Mouse (Mus musculus) limb, embryonic 14.5 days (tissue): ENCODE results near the gene Zic5. TPM values are rescaled to one million over a fixed set of nuclear protein-coding genes. Genes with fewer than 3 reads are reported as not detected.
A peak's percentile ranks its signal among the peaks of the same experiment; 100 is the strongest.

ENCODE experiments used
- ATAC-seq: fragments of 200-750 bp; cut with Nextera tagmentation; 2 replicates; pipeline ENCODE4 v1.8.0; 2017; ENCODE audit warnings: low read depth, moderate number of reproducible peaks, moderate TSS enrichment; ENCODE audit not compliant: low FRiP score
- DNase-seq: peaks from one replicate; pipeline ENCODE4 v3.0.0-alpha.2; 2015; ENCODE audit warnings: low spot score
- H3K27ac ChIP-seq: fragments of 300-500 bp; sonication (generic); replicated peaks from 2 replicates; pipeline ENCODE4 v1.5.1; 2014; ENCODE audit warnings: low read depth, mild to moderate bottlenecking, low read length, moderate library complexity, mixed read lengths
- H3K27me3 ChIP-seq: fragments of 300-500 bp; sonication (generic); 2 replicates; pipeline ENCODE4 v1.6.1; 2014; ENCODE audit warnings: low read length, mixed read lengths; ENCODE audit not compliant: control insufficient read depth, insufficient read depth
- H3K36me3 ChIP-seq: fragments of 300-500 bp; sonication (generic); 2 replicates; pipeline ENCODE4 v1.6.1; 2014; ENCODE audit warnings: mild to moderate bottlenecking, low read length, moderate library complexity, mixed read lengths; ENCODE audit not compliant: control insufficient read depth, insufficient read depth
- H3K4me1 ChIP-seq: fragments of 300-500 bp; sonication (generic); 2 replicates; pipeline ENCODE4 v1.6.1; 2014; ENCODE audit warnings: antibody characterized with exemption, low read length, mixed read lengths; ENCODE audit not compliant: control insufficient read depth, insufficient read depth
- H3K4me2 ChIP-seq: fragments of 300-500 bp; sonication (generic); replicated peaks from 2 replicates; pipeline ENCODE4 v1.6.1; 2014; ENCODE audit warnings: low read depth, mild to moderate bottlenecking, low read length, moderate library complexity; ENCODE audit not compliant: severe bottlenecking
- H3K4me3 ChIP-seq: fragments of 300-500 bp; sonication (generic); replicated peaks from 2 replicates; pipeline ENCODE4 v1.5.1; 2014; ENCODE audit warnings: low read length
- H3K9ac ChIP-seq: fragments of 300-500 bp; sonication (generic); 2 replicates; pipeline ENCODE4 v1.6.1; 2014; ENCODE audit warnings: mild to moderate bottlenecking, low read depth, low read length, moderate library complexity; ENCODE audit not compliant: severe bottlenecking
- H3K9me3 ChIP-seq: fragments of 300-500 bp; sonication (generic); 2 replicates; pipeline ENCODE4 v1.6.1; 2016; ENCODE audit warnings: low read length; ENCODE audit not compliant: control insufficient read depth
- POLR2A ChIP-seq: fragments of 200-500 bp; IDR thresholded peaks from 2 replicates; pipeline ENCODE4 v1.8.0; 2012; ENCODE audit warnings: inconsistent platforms, mild to moderate bottlenecking, moderate library complexity, borderline replicate concordance; ENCODE audit not compliant: insufficient read depth, insufficient read length; ENCODE audit errors: extremely low read depth
- WGBS: fragments of 180-500 bp; shearing (Covaris S2); extraction: QIAGEN DNeasy Blood & Tissue Kit; methylation state at CpG from one replicate; pipeline ENCODE4 v1.1.7; 2014; 5-methylcytosine and 5-hydroxymethylcytosine counted together
- polyA plus RNA-seq, 2 experiments: library from polyadenylated mRNA; depleted of rRNA in 1 of 2; stranded (reverse) in 1 of 2; unstranded in 1 of 2; fragments of >200 nt; fragmentation: Nextera tagmentation in 1 of 2; extraction: Ambion mirVana in 1 of 2; gene quantifications; 2 replicates each; pipeline versions ENCODE4 v1.2.1 to v1.2.3; 2012 to 2014

Gene Zic5
- polyA plus RNA-seq, 2 experiments: 0.47 to 0.94 TPM

DNA sequence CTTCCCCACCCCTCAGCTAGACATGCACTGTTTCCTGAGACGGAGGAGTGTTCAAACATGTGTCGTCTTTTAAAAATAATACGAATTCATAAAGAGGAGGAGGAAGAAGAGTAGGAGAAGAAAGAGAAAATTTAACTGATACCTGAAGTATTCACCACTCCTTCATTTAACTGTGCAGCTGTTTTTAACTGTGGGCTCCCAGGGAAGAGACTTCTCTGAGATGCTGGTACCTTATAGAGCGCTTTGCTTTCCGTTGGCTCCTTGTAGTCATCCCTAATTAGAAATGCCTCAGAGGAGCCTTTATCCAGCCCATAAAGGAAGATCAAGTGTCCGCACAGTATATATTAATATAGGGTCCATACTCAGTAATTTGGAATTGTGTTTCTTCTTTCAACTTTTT is 26.0 kb upstream of the Zic5 start:
- Histone ChIP-seq H3K4me2 (no peak overlapping the region), H3K27me3 (peaks cover 47% of the 10 kb centered on the region), H3K4me3 (no peak overlapping the region), H3K9ac (no peak overlapping the region), H3K36me3 (no peaks in the 10 kb centered on the region), H3K9me3 (no peaks in the 10 kb centered on the region), H3K4me1 (peaks cover 6% of the 10 kb centered on the region; the same call in 1 of the 2 replicates), H3K27ac (no peak overlapping the region)
- no peak for DNase-seq
- 59% methylated on average over 6 of the region's 6 CpGs for WGBS
- no peak for TF ChIP-seq POLR2A
- no peak for ATAC-seq

DNA sequence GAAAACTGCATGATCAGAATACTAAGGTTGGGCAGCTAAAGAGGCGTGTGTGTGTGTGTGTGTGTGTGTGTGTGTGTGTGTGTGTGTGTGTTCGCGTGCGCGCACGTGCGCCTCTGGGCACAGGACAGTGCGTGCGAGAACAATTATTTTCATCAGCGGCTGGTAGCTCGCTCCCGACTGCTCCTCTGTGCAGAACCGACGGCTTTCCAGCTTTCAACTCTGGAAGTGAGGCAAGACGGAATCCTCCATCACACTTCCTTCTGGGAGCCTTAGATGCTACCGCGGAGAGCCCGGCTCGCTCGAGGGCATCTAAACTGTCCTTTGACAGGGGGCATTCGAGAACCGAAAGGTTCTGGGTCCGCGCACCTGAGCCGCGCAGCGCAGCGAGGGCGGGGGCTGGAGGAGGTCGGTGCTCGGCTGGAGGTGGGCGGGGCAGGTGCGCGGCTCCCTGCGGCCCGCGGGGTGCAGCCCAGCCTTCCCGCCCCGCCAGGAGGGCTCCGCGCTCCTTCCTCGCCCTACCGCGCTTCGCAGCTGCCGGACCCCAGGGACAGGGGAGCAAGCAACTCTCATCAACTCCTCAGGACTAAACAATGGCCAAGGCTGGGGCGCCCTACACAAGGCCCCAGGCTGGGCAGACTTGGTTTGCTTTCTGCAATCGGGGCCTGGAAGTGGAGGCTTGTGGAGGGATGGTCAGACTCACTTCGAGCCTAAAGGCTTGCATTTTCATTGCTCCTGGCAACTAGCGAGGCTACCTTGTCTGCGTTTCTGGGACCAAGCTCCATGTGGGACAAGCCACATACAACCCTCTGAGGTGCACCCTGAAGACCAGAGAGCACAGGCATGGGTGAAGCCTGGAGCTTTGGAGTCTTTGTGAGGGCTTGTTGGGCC is 25.2 kb upstream of the Zic5 start, which contains the start of gene Gm10837:
Gm10837 (plus strand) TSS at position 146 of the 888 bp plus-strand sequence.
- peaks cover 54% of the 10 kb centered on the region for H3K27me3 ChIP-seq

DNA sequence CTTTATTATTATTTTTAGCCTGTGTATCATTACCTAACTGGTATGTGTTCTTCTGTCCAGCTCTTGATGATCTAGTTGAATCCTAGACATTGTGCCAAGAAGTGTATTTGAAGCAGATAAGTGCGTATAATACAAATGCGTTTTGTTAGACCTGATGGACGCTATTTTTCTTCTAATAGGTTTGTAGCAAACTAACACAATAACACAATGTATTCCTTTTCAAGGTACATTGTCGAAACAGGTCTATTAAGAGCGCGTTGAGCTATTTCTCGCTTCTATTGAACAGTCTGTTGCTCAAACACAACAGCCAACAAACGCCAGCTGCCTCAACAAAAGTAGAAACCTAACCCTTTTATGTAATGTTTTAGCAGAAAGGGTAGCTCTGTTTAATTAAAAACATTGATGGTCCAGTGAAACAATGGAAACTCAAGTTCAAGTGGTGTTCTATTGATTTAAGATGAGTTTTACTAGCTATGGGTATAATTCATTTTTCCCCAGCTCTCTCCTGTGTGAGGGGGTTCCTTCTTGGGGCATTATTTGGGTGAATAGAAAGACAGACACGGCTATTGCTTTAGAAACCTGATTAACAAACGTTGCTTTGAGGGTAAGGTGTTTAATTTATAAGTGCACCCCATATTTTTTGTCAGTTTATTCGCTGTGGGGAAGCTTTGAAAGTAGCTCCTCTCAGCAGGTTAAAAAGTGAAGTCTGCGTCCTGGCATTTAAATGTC is 24.4 kb upstream of the Zic5 start:
- ATAC-seq: no peak
- DNase-seq: peak; percentile 23
- peaks cover 6% of the 10 kb centered on the region; the same call in 1 of the 2 replicates for H3K4me1 ChIP-seq
- H3K27ac ChIP-seq: no peak overlapping the region
- 6% methylated on average over 12 of the region's 12 CpGs for WGBS
- peak overlapping the region; percentile 35 for H3K4me3 ChIP-seq
- H3K36me3 ChIP-seq: no peaks in the 10 kb centered on the region
- TF ChIP-seq POLR2A: no peak
- H3K4me2 ChIP-seq: peak overlapping the region; percentile 52; the same call in 1 of the 2 replicates
- H3K9ac ChIP-seq: no peak overlapping the region
- H3K27me3 ChIP-seq: peaks cover 63% of the 10 kb centered on the region
- no peaks in the 10 kb centered on the region for H3K9me3 ChIP-seq

More for the DNA sequence above, 25.2 kb upstream of the Zic5 start, which contains the start of gene Gm10837:
- DNase-seq: no peak
- Histone ChIP-seq H3K9me3 (no peaks in the 10 kb centered on the region), H3K9ac (0 out of 2 replicates have a peak within 1 kb of the TSS, but pooled peaks have one; percentile 31), H3K4me1 (peaks cover 6% of the 10 kb centered on the region; the same call in 1 of the 2 replicates), H3K4me2 (peak within 1 kb of the TSS; percentile 52), H3K36me3 (no peaks in the 10 kb centered on the region), H3K27ac (no peak within 1 kb of the TSS), H3K4me3 (peak within 1 kb of the TSS; percentile 35)
- no peak for ATAC-seq
- WGBS: 1% methylated on average over 51 of the region's 51 CpGs
- no peak for TF ChIP-seq POLR2A

DNA sequence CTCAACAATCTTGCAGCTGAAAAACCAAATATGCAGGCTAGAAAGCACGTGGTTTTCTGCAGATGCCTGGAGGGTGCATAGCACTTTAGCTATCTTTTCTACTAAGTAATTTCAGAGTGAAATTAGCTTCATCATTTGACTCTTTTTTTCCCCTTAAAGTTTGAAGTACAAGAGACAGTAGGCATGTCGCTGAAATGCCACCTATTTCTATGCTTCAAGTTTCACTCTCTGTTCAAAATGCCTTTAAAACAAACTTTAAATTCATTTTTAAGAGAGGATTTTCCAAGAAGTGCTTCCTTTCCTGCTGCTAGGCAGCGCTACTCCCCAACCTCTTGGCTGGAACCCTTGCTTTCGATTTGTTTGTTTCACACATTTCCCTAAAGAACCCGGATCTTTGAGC is 23.6 kb upstream of the Zic5 start:
- Histone ChIP-seq H3K9me3 (no peaks in the 10 kb centered on the region), H3K4me2 (no peak overlapping the region; the same call in 1 of the 2 replicates), H3K27ac (no peak overlapping the region), H3K4me3 (no peak overlapping the region), H3K27me3 (peaks cover 71% of the 10 kb centered on the region), H3K4me1 (peaks cover 6% of the 10 kb centered on the region; the same call in 1 of the 2 replicates), H3K36me3 (no peaks in the 10 kb centered on the region), H3K9ac (no peak overlapping the region)
- DNase-seq (no peak), ATAC-seq (no peak)
- WGBS: 5% methylated on average over 5 of the region's 5 CpGs
- no peak for TF ChIP-seq POLR2A

DNA sequence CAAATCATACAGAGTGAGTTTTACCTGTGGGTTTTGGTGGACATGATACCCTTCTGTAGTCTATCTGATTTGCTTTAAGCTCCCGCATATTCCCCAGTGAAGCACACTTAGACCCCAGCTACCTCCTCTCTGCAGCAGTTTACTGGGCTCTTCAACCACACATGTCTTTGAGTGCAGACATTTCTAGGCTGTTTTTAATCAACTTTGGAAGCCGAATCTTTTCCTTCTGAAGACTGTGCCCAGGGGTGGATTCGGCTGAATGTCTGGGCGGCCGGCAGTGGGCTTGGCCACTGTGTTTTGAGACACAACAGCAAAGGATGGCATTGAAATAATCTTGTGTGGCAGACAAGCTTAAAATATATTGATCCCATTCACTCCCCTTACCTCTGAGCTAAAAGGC is 21.9 kb upstream of the Zic5 start:
- Histone ChIP-seq H3K4me2 (no peak overlapping the region), H3K27ac (no peak overlapping the region), H3K4me1 (peaks cover 6% of the 10 kb centered on the region; the same call in 1 of the 2 replicates), H3K27me3 (peaks cover 81% of the 10 kb centered on the region), H3K9me3 (no peaks in the 10 kb centered on the region), H3K4me3 (no peak overlapping the region), H3K9ac (no peak overlapping the region), H3K36me3 (no peaks in the 10 kb centered on the region)
- DNase-seq (no peak), ATAC-seq (no peak)
- WGBS: 18% methylated on average over 5 of the region's 5 CpGs
- TF ChIP-seq POLR2A: no peak
